Mouse (Mus musculus): ENCODE measurements around the gene Fez1. TPM values are rescaled to one million over a fixed set of nuclear protein-coding genes. Genes with fewer than 3 reads are reported as not detected.

Gene Fez1
- polyA plus RNA-seq (2012; rRNA removed) (18.6 and 28.0 TPM in 2 replicates), polyA plus RNA-seq (2014; fragmentation: Nextera tagmentation; extraction: Ambion mirVana) (36.0 and 44.4 TPM in 2 replicates)

- DNase-seq (ENCODE audit: low spot score) (peak; percentile 67), ATAC-seq (ENCODE audit: low FRiP score, low read depth) (peak; percentile 89)
- no peaks in the 10 kb centered on the region for H3K9me3 ChIP-seq (ENCODE audit: control insufficient read depth, low read length)
- peak within 1 kb of the TSS; percentile 9 for H3K4me3 ChIP-seq (replicated peaks; ENCODE audit: low read length)
- WGBS: 2% methylated on average over 8 of the region's 8 CpGs
- peak within 1 kb of the TSS; percentile 43 for H3K4me2 ChIP-seq (replicated peaks; ENCODE audit: low read depth, low read length, severe bottlenecking)
- peaks cover 9% of the 10 kb centered on the region; the same call in 1 of the 2 replicates for H3K4me1 ChIP-seq (ENCODE audit: control insufficient read depth, insufficient read depth, low read length)
- no peaks in the 10 kb centered on the region for H3K27me3 ChIP-seq (ENCODE audit: control insufficient read depth, insufficient read depth, low read length)
- 0 out of 2 replicates have a peak within 1 kb of the TSS, but pooled peaks have one; percentile 19 for H3K27ac ChIP-seq (replicated peaks; ENCODE audit: low read depth, low read length)
- peak within 1 kb of the TSS; percentile 31; the same call in 1 of the 2 replicates for H3K9ac ChIP-seq (ENCODE audit: low read depth, low read length, severe bottlenecking)
- H3K36me3 ChIP-seq (ENCODE audit: control insufficient read depth, insufficient read depth, low read length): no peaks in the 10 kb centered on the region
- no peak for TF ChIP-seq POLR2A (IDR thresholded peaks at IDR 0.05; ENCODE audit: borderline replicate concordance, extremely low read depth, insufficient read depth, insufficient read length)
Measured at GRCm38 (mm10) chr9:36821644-36822000, at the start of gene Fez1. Fez1 (plus strand) TSS chr9:36821864.

DNA sequence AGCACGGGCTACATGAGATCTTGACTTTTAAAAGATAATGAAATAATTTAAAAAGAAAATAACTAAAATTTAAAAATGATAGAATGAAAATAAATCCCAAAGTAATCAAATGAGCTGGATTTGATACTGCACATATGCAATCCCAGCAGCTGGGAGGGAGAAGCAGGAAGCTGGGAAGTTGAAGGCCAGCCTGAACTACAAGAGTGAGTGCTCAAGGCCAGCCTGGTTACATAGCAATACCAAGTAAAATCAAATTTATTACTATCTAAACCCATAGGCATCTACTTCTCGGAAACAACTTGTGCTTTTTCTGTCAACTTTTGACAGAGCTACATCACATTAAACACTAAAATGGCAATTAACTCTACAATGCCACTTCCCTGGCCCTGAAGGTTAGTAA is 37.7 kb upstream of the Fez1 start:
- H3K27ac ChIP-seq (replicated peaks; ENCODE audit: low read depth, low read length): no peak overlapping the region
- no peak overlapping the region for H3K4me2 ChIP-seq (replicated peaks; ENCODE audit: low read depth, low read length, severe bottlenecking)
- H3K4me1 ChIP-seq (ENCODE audit: control insufficient read depth, insufficient read depth, low read length): no peaks in the 10 kb centered on the region
- peaks cover 83% of the 10 kb centered on the region for H3K36me3 ChIP-seq (ENCODE audit: control insufficient read depth, insufficient read depth, low read length)
- H3K4me3 ChIP-seq (replicated peaks; ENCODE audit: low read length): no peak overlapping the region
- H3K27me3 ChIP-seq (ENCODE audit: control insufficient read depth, insufficient read depth, low read length): no peaks in the 10 kb centered on the region
- no peak for TF ChIP-seq POLR2A (IDR thresholded peaks at IDR 0.05; ENCODE audit: borderline replicate concordance, extremely low read depth, insufficient read depth, insufficient read length)
- ATAC-seq (ENCODE audit: low FRiP score, low read depth): no peak
- no peaks in the 10 kb centered on the region for H3K9me3 ChIP-seq (ENCODE audit: control insufficient read depth, low read length)
- H3K9ac ChIP-seq (ENCODE audit: low read depth, low read length, severe bottlenecking): no peak overlapping the region
- 85% methylated on average over 2 of the region's 2 CpGs for WGBS
- no peak for DNase-seq (ENCODE audit: low spot score)

DNA sequence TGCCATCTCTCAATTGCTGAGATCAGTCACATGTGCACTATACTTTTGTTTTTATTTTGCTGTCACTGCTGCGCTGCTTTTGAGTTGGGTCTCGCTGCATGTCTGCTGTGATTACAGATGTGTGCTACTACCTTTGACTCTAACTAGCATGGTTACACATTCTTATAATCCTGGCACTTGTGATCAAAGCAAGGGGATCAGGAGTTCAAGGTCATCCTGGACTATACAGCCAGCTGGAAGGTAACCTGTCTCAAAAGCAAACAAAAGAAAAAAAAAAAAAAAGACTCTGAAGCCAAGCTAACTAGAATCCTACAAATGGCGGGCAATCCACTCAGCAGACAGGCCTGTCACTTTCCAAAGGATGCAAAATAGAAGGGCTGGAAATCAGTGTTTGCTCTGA is 29.5 kb upstream of the Fez1 start:
- no peaks in the 10 kb centered on the region for H3K9me3 ChIP-seq (ENCODE audit: control insufficient read depth, low read length)
- no peak overlapping the region for H3K4me3 ChIP-seq (replicated peaks; ENCODE audit: low read length)
- H3K4me2 ChIP-seq (replicated peaks; ENCODE audit: low read depth, low read length, severe bottlenecking): no peak overlapping the region
- TF ChIP-seq POLR2A (IDR thresholded peaks at IDR 0.05; ENCODE audit: borderline replicate concordance, extremely low read depth, insufficient read depth, insufficient read length): no peak
- 91% methylated on average over 3 of the region's 3 CpGs for WGBS
- no peak overlapping the region for H3K9ac ChIP-seq (ENCODE audit: low read depth, low read length, severe bottlenecking)
- peaks cover 8% of the 10 kb centered on the region; the same call in 1 of the 2 replicates for H3K4me1 ChIP-seq (ENCODE audit: control insufficient read depth, insufficient read depth, low read length)
- H3K27me3 ChIP-seq (ENCODE audit: control insufficient read depth, insufficient read depth, low read length): no peaks in the 10 kb centered on the region
- no peak for ATAC-seq (ENCODE audit: low FRiP score, low read depth)
- DNase-seq (ENCODE audit: low spot score): no peak
- H3K36me3 ChIP-seq (ENCODE audit: control insufficient read depth, insufficient read depth, low read length): peaks cover 50% of the 10 kb centered on the region
- no peak overlapping the region for H3K27ac ChIP-seq (replicated peaks; ENCODE audit: low read depth, low read length)

DNA sequence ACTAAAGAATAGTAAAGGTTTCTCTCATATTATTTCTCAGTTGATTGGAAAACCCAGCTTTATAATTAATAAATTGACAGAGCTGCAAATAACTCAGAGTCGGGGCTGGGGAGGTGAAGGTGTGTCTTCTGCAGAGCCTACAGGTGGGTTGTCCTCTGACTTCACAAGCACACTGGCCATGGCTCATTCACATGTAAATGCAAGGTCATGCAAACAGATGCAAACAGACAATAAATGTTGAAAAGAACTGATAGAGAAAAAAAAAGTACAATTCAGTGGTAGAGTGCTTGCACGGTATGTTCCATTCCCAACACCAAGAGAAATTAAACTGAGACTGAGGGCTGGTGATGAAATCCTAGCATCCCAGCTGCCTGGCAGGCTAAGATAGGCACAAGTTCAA is 27.2 kb upstream of the Fez1 start:
- TF ChIP-seq POLR2A (IDR thresholded peaks at IDR 0.05; ENCODE audit: borderline replicate concordance, extremely low read depth, insufficient read depth, insufficient read length): no peak

DNA sequence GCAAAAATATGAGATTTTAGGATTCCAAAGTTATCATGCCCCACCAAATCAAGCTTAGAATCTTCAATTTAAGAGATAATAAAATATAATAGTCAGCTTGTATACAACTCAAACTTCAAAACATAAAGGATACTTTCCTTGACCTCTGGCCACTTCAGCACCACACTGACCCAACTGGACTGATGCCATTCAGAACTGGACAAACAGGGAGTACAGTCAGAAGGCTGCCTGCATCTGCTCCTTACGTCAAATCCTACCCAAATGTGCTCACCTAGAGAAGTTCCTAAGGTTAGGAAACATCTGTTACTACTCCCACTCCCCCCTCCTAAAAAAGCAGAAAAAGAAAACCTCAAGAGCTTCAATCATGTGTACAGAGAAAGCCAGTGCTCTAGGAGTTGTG is 26.1 kb upstream of the Fez1 start:
- no peaks in the 10 kb centered on the region for H3K9me3 ChIP-seq (ENCODE audit: control insufficient read depth, low read length)
- H3K4me3 ChIP-seq (replicated peaks; ENCODE audit: low read length): no peak overlapping the region
- peak overlapping the region; percentile 54 for H3K4me2 ChIP-seq (replicated peaks; ENCODE audit: low read depth, low read length, severe bottlenecking)
- H3K9ac ChIP-seq (ENCODE audit: low read depth, low read length, severe bottlenecking): no peak overlapping the region
- H3K27ac ChIP-seq (replicated peaks; ENCODE audit: low read depth, low read length): no peak overlapping the region
- 53% methylated on average over 1 of the region's 1 CpGs for WGBS
- no peak for TF ChIP-seq POLR2A (IDR thresholded peaks at IDR 0.05; ENCODE audit: borderline replicate concordance, extremely low read depth, insufficient read depth, insufficient read length)
- DNase-seq (ENCODE audit: low spot score) (no peak), ATAC-seq (ENCODE audit: low FRiP score, low read depth) (no peak)
- H3K27me3 ChIP-seq (ENCODE audit: control insufficient read depth, insufficient read depth, low read length): no peaks in the 10 kb centered on the region
- peaks cover 8% of the 10 kb centered on the region; the same call in 1 of the 2 replicates for H3K4me1 ChIP-seq (ENCODE audit: control insufficient read depth, insufficient read depth, low read length)
- peaks cover 22% of the 10 kb centered on the region for H3K36me3 ChIP-seq (ENCODE audit: control insufficient read depth, insufficient read depth, low read length)

More for the DNA sequence above, 27.2 kb upstream of the Fez1 start:
- Histone ChIP-seq H3K36me3 (ENCODE audit: control insufficient read depth, insufficient read depth, low read length) (peaks cover 32% of the 10 kb centered on the region), H3K9me3 (ENCODE audit: control insufficient read depth, low read length) (no peaks in the 10 kb centered on the region), H3K27me3 (ENCODE audit: control insufficient read depth, insufficient read depth, low read length) (no peaks in the 10 kb centered on the region), H3K4me1 (ENCODE audit: control insufficient read depth, insufficient read depth, low read length) (peaks cover 8% of the 10 kb centered on the region; the same call in 1 of the 2 replicates), H3K9ac (ENCODE audit: low read depth, low read length, severe bottlenecking) (no peak overlapping the region), H3K4me3 (replicated peaks; ENCODE audit: low read length) (no peak overlapping the region), H3K27ac (replicated peaks; ENCODE audit: low read depth, low read length) (no peak overlapping the region), H3K4me2 (replicated peaks; ENCODE audit: low read depth, low read length, severe bottlenecking) (no peak overlapping the region)
- ATAC-seq (ENCODE audit: low FRiP score, low read depth) (no peak), DNase-seq (ENCODE audit: low spot score) (no peak)
- WGBS: 91% methylated on average over 2 of the region's 2 CpGs
